Mouse (Mus musculus) embryonic facial prominence, embryonic 11.5 days (tissue): ENCODE data around the gene Aaed1. TPM values are rescaled to one million over a fixed set of nuclear protein-coding genes. Genes with fewer than 3 reads are reported as not detected.

ENCODE experiments used
- ATAC-seq: fragments of 200-750 bp; cut with Nextera tagmentation; replicated peaks from 2 replicates; pipeline ENCODE4 v1.8.0; 2017; ENCODE audit warnings: low read depth; ENCODE audit not compliant: insufficient number of reproducible peaks, low FRiP score, low TSS enrichment
- DNase-seq: peaks from one replicate; pipeline ENCODE4 v3.0.0-alpha.2; 2015; ENCODE audit warnings: low spot score
- H3K27ac ChIP-seq: fragments of 300-500 bp; sonication (generic); replicated peaks from 2 replicates; pipeline ENCODE4 v1.5.1; 2014; ENCODE audit warnings: mild to moderate bottlenecking, low read depth, low read length, control low read depth
- H3K27me3 ChIP-seq: fragments of 300-500 bp; sonication (generic); 2 replicates; pipeline ENCODE4 v1.6.1; 2014; ENCODE audit warnings: mild to moderate bottlenecking, low read length, moderate library complexity, mixed read lengths; ENCODE audit not compliant: control insufficient read depth, insufficient read depth
- H3K36me3 ChIP-seq: fragments of 300-500 bp; sonication (generic); replicated peaks from 2 replicates; pipeline ENCODE4 v1.6.1; 2014; ENCODE audit warnings: low read depth, mild to moderate bottlenecking, low read length, moderate library complexity, mixed read lengths; ENCODE audit not compliant: control insufficient read depth, insufficient read depth
- H3K4me1 ChIP-seq: fragments of 300-500 bp; sonication (generic); 2 replicates; pipeline ENCODE4 v1.6.1; 2014; ENCODE audit warnings: low read length, mixed read lengths; ENCODE audit not compliant: control insufficient read depth, insufficient read depth
- H3K4me2 ChIP-seq: fragments of 300-500 bp; sonication (generic); 2 replicates; pipeline ENCODE4 v1.6.1; 2014; ENCODE audit warnings: low read depth, mild to moderate bottlenecking, control low read depth, low read length, moderate library complexity
- H3K4me3 ChIP-seq: fragments of 300-500 bp; sonication (generic); 2 replicates; pipeline ENCODE4 v1.5.1; 2014; ENCODE audit warnings: low read depth, low read length, control low read depth
- H3K9ac ChIP-seq: fragments of 300-500 bp; sonication (generic); replicated peaks from 2 replicates; pipeline ENCODE4 v1.6.1; 2014; ENCODE audit warnings: mild to moderate bottlenecking, control low read depth, low read length
- H3K9me3 ChIP-seq: fragments of 300-500 bp; sonication (generic); replicated peaks from 2 replicates; pipeline ENCODE4 v1.6.1; 2016; ENCODE audit warnings: mild to moderate bottlenecking, low read length, inconsistent platforms, mixed read lengths; ENCODE audit not compliant: control insufficient read depth
- WGBS: fragments of 180-500 bp; shearing (Covaris S2); extraction: QIAGEN DNeasy Blood & Tissue Kit; methylation state at CpG from one replicate; pipeline ENCODE4 v1.1.7; 2014; 5-methylcytosine and 5-hydroxymethylcytosine counted together
- polyA plus RNA-seq: library from polyadenylated mRNA; unstranded; fragments of >200 nt; fragmentation: Nextera tagmentation; extraction: Ambion mirVana; gene quantifications from 2 replicates; pipeline ENCODE4 v1.2.1, GENCODE M21; 2014

Gene Aaed1
- polyA plus RNA-seq = 29.3 and 30.9 TPM in 2 replicates

DNA sequence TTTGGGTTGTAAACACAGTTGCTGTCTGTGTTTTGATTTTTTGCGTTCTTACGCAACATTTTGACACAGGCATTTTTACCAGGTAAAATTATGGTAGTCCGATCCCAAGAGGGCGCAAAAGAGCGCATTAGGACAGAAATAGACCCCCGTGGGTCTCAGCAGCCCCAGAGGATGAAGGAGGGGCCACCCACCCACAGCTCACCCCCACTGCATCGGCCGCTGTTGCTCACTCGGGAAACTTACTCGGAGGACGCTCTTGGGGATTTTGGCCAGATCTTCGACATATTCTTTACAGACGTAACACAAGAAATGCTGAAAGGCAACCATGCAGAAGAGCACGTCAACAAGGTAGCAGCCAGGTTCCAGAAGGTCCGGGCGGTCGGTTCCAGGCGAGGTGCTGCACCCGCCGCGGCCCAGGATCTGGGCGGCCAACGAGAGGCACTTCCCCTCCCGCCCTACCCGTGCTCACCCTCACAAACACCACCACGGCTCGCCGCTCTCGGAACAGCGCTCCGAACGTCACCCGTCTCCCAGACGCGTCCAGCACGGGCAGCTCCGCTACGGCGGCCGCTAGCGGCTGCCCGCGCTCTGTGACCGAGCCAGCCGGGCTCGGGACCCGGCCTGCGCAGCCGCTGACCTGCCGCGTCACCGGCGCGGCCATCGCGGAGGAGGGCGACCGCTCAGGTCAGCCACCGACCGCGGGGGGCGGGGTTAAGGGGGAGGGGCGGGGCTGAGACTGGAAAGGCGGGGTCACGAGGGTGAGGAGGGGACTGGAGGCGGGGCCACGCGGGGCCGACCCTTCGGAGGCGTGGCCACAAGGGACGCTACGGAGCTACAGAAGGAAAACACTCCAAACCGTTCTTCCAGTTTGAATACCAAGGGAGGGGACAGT is at the start of gene Aaed1:
Gene Aaed1, minus strand, starts transcription at position 687 of the 892 bp plus-strand sequence.
- under 1% methylated on average over 63 of the region's 74 CpGs for WGBS
- H3K27me3 ChIP-seq = no peaks in the 10 kb centered on the region
- ATAC-seq (peak; percentile 86), DNase-seq (peak; percentile 92)
- H3K4me1 ChIP-seq = no peaks in the 10 kb centered on the region
- H3K9ac ChIP-seq = peak within 1 kb of the TSS; percentile 52
- no peaks in the 10 kb centered on the region for H3K36me3 ChIP-seq
- H3K27ac ChIP-seq = peak within 1 kb of the TSS; percentile 62
- peak within 1 kb of the TSS; percentile 65 for H3K4me3 ChIP-seq
- H3K9me3 ChIP-seq = no peaks in the 10 kb centered on the region
- H3K4me2 ChIP-seq = peak within 1 kb of the TSS; percentile 63

DNA sequence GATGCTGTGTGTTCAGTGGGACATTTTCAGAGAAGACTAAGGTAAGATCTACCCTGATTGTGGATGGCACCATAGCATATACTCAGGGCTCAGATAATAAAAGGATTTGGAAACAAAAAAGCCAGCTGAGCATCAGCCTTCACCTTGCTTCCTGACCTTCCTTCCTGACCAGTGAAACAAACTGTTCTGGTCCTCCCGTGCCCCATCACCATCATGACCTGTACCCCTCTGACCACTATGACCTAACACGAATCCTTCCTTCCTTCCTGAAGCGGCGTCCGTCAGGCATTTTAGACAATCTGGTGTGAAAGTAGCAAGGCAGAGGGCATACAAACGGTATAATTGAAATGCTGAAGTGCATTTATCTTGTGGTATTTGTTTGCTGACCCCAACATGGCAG is 49.6 kb upstream of the Aaed1 start:
- no peak overlapping the region for H3K27ac ChIP-seq
- WGBS = 89% methylated on average over 6 of the region's 6 CpGs
- no peak overlapping the region for H3K4me3 ChIP-seq
- H3K27me3 ChIP-seq = no peaks in the 10 kb centered on the region
- no peak overlapping the region for H3K4me2 ChIP-seq
- no peak for DNase-seq
- ATAC-seq = no peak
- H3K9ac ChIP-seq = no peak overlapping the region
- no peaks in the 10 kb centered on the region for H3K9me3 ChIP-seq
- H3K36me3 ChIP-seq = peaks cover 2% of the 10 kb centered on the region; the same call in 1 of the 2 replicates
- H3K4me1 ChIP-seq = no peaks in the 10 kb centered on the region

DNA sequence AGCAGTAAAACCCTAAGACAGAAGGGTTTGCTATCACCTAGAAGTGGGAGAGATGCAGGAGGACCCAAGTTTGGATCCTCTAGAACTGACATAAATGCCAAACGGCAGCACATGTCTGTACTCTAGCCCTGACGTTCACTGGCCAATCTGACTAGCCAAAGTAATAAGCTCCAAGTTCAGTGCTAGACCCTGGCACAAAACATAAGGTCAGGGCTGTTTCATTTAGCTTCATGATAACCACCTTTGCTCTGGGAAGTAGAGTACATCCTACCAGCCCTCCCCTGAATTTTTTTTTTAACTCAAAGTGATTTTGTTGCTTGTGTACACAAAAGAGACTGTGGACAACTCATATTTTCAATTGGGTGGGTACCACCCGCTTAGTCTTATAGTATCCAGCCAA is 48.5 kb upstream of the Aaed1 start:
- H3K27ac ChIP-seq = no peak overlapping the region
- DNase-seq (no peak), ATAC-seq (no peak)
- H3K9ac ChIP-seq = no peak overlapping the region
- H3K36me3 ChIP-seq = peaks cover 2% of the 10 kb centered on the region; the same call in 1 of the 2 replicates
- H3K4me2 ChIP-seq = no peak overlapping the region
- 88% methylated on average over 3 of the region's 3 CpGs for WGBS
- H3K4me1 ChIP-seq = no peaks in the 10 kb centered on the region
- H3K9me3 ChIP-seq = no peaks in the 10 kb centered on the region
- H3K4me3 ChIP-seq = no peak overlapping the region
- H3K27me3 ChIP-seq = no peaks in the 10 kb centered on the region

DNA sequence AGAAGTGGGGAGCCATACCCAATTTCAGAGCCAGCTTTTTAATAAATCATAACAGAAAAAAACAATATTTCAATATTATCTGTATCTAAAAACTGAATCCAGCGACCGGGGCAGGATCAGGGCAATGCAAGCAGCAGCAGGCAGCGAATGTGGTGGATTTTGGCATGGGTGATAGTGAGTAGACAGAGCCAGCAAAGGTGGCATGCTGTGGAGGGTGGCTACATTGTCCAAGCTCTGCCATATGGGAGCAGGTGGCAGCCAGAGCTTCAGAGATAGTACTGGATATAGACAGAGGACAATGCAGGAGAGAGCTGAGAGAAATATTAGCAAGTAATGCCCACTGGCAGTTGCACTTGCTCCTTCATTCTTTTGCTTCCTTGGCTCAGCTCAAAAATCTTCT is 47.2 kb upstream of the Aaed1 start:
- DNase-seq (no peak), ATAC-seq (no peak)
- Histone ChIP-seq H3K27me3 (no peaks in the 10 kb centered on the region), H3K4me1 (no peaks in the 10 kb centered on the region), H3K9ac (no peak overlapping the region), H3K4me2 (no peak overlapping the region), H3K27ac (no peak overlapping the region), H3K9me3 (no peaks in the 10 kb centered on the region), H3K36me3 (no peaks in the 10 kb centered on the region), H3K4me3 (no peak overlapping the region)
- WGBS = 88% methylated on average over 3 of the region's 3 CpGs

DNA sequence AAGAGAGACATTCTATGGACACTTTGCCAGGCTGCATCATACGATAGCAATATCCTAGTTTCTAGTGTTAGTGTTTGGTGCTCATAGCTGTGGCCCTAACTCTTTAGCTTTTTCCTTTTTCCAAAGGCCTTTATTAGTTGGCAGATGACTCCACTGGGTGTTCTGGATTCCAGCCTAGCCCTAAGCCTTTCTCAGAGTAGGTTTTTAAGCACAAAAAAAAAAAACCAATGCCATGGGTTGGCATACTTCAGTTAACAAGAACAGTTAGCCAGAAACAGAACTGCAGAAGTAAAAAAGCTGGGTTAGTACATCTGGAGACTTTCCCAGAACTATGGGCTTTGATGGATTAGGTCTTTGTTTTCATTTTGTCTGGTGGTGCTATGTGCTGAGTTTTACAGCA is 46.0 kb upstream of the Aaed1 start:
- Histone ChIP-seq H3K4me3 (no peak overlapping the region), H3K4me1 (no peaks in the 10 kb centered on the region), H3K36me3 (no peaks in the 10 kb centered on the region), H3K27me3 (no peaks in the 10 kb centered on the region), H3K27ac (no peak overlapping the region), H3K9ac (no peak overlapping the region), H3K4me2 (no peak overlapping the region), H3K9me3 (no peaks in the 10 kb centered on the region)
- 91% methylated on average over 1 of the region's 1 CpGs for WGBS
- ATAC-seq (no peak), DNase-seq (no peak)

DNA sequence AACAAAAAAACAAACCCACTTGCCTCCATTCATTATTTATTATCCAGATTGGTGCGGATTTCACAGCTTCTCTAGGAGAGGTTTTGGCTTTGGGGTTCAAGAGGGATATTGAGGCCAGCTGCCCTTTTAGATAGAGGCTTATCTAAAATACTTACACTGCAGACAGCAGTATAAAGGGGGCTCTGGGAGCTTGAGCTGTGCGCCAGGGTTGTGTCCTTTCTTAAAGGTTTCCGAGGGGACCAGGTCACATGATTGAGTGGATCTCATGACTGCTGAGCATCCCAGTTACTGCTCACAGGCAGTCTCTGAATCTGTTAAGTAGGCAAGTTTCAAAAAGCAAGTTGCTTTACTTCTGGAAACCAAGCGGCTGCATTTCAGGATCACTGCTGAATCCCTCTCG is 44.9 kb upstream of the Aaed1 start:
- 75% methylated on average over 5 of the region's 5 CpGs for WGBS

DNA sequence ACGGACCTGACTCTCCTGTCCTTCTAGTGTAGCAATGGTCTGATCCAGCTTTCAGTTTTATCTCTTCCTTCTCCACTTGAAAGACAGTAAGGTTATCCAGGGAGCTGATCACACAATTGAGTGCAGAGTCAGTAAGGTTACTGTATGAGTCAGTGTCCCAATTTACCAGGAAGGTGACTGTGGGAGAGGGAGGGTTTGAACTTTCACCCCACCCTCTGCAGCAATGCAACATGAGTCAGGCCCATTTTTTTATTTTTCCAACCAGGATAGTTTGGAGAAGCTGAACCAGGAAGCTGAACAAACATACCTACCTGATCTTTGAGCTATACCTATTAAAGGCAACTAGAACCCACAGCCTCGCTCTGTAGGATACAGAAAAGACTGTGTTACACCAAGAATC is 37.0 kb upstream of the Aaed1 start:
- Histone ChIP-seq H3K36me3 (no peaks in the 10 kb centered on the region), H3K4me2 (no peak overlapping the region), H3K9me3 (no peaks in the 10 kb centered on the region), H3K4me3 (no peak overlapping the region), H3K4me1 (no peaks in the 10 kb centered on the region), H3K9ac (no peak overlapping the region), H3K27ac (no peak overlapping the region), H3K27me3 (no peaks in the 10 kb centered on the region)
- no peak for ATAC-seq
- WGBS = 77% methylated on average over 2 of the region's 2 CpGs
- DNase-seq = no peak

More for the DNA sequence above, 44.9 kb upstream of the Aaed1 start:
- H3K27me3 ChIP-seq = no peaks in the 10 kb centered on the region
- no peak overlapping the region for H3K4me3 ChIP-seq
- no peaks in the 10 kb centered on the region for H3K36me3 ChIP-seq
- H3K9me3 ChIP-seq = no peaks in the 10 kb centered on the region
- H3K9ac ChIP-seq = no peak overlapping the region
- DNase-seq (no peak), ATAC-seq (no peak)
- H3K27ac ChIP-seq = no peak overlapping the region
- no peak overlapping the region for H3K4me2 ChIP-seq
- no peaks in the 10 kb centered on the region for H3K4me1 ChIP-seq

DNA sequence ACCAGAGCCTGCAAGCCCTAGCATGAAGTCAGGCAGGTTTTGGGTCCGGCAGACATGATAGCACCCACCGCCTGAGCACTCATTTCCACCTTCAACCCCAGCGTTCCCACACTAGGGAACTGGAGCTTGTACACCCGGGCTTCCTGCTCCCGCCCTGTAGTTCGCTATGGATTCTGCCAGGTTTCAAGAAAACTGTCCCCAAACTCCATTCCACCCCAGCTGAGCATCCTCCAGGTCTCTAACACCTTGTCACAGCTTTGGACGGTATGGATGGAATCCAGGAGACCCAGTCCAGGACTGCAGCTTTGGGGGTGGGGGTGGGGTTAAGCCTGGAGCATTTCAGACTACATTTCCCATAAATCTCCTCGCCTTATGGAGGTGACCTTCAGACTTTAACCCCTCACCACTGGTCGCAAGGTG is 31.6 kb upstream of the Aaed1 start:
- Histone ChIP-seq H3K4me3 (peak overlapping the region; percentile 38), H3K4me2 (peak overlapping the region; percentile 61), H3K27ac (no peak overlapping the region), H3K4me1 (no peaks in the 10 kb centered on the region), H3K9ac (peak overlapping the region; percentile 49), H3K36me3 (no peaks in the 10 kb centered on the region), H3K9me3 (no peaks in the 10 kb centered on the region), H3K27me3 (no peaks in the 10 kb centered on the region)
- DNase-seq (peak; percentile 52), ATAC-seq (peak; percentile 90)
- WGBS = under 1% methylated on average over 9 of the region's 9 CpGs
